Mouse (Mus musculus): ENCODE data around the gene Rbp3.

The Rbp3 gene

DNA sequence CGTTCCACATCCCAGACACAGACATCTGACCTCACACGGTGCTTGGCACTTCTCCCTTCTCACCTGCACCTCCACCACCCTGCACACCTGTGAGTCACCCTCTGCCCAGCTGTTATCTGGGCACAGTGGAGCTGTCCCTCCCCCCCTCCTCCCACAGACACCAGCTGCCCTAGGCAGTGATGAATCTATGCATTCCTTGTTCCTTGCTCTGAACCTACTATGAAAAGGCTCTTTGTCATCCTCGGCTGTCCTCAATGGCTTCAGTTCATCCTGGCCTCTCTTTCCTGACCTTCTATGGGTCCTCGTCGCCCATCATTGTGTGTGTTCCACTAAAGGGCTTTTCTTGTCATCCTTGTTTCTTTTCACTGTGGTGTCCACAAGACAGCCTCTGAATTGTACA is 20.9 kb downstream of the Rbp3 start:
- DNase-seq (ENCODE audit: low spot score): no peak

DNA sequence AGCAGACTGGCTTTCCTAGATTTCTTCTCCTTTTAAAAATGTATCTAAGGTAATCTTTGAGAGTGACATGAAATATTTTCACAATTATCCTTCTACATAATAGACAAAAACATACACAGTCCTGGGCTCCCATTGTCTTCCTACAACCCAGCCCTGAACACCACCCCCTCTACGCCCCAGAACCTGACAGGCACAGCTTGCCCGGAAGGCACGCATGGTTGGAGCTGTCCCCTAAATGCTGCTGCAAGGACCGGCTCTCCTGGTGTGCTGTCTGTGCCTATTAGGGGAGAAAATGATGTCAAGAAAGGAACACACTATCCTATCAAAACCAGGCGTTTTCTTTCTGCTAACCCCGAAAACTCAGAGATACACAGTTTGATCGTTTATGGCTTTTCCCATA is 23.9 kb downstream of the Rbp3 start:
- DNase-seq (ENCODE audit: low spot score): no peak

DNA sequence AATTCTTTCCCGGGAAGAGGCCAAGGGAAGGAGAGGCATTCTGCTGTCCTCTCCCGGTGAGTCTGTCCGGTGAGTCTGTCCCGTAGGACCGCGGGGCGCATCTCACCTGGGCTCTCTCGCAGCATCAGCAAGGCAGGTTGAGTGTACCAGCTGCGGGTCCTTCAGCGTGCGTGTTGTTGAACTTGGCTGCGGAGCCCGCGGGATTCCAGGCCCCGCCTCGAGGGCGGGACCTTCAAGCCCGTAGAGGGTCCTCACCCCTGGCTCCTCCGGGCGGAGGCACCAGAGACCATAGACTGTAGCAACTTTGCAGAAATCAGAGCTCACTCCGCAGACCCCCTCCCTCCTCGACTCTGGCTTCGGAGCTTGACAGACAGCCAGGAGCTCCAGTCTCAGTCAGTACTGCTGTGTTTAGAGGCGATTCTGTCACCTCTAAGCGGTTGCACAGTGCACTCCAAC is 24.8 kb downstream of the Rbp3 start, which contains the start of gene Zfp488:
Zfp488 (minus strand) TSS at position 161 of the 456 bp plus-strand sequence.
- no peak for DNase-seq (ENCODE audit: low spot score)

DNA sequence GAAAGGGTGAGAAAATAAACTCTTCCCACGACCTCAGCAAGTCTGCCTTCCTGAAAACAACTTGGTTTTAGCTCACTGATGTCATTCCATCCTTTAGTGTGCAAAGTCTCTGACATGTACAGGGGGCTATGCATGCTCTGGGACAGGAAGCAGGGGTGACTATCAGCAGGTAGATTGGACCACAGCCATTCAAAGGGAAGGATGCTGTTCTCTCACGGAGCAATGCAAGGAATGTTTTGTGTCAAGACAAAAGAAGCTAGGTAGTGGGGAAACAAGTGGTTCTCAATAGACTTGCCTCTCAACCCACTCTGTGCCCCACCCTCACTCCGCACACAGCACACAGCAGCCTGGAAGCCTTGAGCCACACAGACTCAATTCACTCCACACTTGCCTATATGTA is 35.4 kb downstream of the Rbp3 start:
- no peak for DNase-seq (ENCODE audit: low spot score)

DNA sequence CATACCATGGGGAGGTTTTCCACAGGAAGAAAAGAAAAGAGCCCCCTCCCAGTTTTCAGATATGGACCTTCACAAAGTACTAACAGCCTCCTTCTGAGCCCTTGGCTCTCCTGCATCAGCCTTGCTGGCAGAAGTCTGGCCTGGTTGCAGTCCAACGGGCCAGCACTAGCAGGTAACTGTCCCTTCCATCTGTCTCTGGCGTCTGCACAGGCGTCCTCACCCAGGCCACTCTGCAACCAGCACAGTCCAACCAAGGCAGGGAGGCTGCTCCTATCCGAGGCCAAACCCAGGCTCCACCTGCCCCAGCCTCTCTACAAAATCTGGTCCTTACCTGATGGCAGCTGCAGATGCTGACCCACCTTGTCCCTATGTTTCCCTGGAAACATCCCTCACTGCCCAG is 38.2 kb downstream of the Rbp3 start:
- no peak for DNase-seq (ENCODE audit: low spot score)

DNA sequence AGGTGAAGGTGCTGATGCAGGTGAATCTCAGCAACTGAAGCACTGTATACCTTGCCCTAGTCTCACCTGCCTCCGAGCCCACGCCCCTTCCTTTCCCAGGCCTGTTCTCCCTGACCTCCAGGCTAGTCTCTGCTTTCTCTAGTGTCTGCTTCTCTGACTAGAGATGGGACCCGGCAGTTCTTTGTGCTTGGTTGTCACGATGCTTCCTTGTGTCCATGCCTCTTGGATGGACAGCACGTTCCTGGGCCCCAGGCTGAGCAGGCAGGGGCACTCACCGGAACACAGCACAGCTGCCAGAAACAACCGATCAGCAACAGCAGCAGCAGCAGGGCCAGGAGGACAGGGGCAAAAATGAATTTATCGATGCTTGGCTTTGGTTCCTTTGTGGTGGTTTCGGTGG is 39.2 kb downstream of the Rbp3 start:
- no peak for DNase-seq (ENCODE audit: low spot score)

DNA sequence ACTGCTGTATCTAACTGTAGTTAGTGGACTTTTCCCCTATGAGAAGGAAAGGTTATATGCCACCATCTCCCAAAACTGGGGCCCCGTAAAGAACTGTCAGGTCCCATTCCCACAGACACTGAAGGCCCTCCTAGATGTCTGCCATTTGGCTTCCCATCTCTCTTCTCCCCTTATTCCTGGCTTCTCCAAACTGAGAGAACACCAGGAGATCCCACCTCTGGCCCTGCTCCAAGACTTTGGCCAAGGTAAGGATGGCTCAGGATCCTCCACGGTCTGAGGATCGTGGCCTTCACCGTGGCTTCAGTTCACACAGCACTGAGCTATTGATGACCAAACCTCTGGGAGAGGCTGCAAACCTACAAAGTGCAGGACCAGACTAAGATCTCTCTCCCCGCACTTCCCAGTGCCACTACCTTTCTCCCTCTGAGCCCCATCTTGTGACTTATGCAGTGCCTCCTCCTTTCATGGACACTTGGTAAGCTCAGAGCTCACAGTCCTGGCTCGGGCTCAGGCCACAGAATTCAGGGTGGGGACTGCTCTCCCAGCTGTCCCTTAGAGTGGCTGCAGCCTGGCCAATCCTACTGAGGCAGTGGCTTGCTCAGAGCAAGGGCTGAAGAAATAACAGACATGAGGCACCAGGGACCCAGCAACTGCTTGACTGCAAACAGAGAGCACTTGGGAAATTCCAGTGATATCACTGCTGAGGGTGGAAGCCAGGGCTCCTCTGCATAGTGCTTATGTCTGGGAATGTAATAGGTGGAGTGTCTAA is 39.9 kb downstream of the Rbp3 start:
- DNase-seq (ENCODE audit: low spot score): no peak

DNA sequence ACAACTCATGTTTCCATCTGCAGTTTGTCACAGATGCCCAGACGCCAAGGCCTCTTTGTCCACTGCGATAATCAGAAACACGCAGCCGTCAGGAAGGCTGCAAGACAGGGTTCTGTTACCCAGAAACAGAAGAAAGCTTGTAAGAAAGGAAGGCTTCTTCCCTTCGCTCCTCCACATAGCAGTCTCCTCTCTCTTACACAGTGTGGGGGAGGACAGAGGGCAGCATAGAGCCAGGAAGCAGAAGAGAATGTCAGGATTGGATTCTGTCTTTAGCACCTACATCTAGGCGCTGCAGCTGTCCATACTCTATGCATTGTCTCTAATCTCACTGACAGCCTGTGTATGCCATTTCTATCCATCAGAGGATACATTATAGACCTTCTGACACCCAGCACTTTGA is 43.6 kb downstream of the Rbp3 start:
- DNase-seq (ENCODE audit: low spot score): no peak

DNA sequence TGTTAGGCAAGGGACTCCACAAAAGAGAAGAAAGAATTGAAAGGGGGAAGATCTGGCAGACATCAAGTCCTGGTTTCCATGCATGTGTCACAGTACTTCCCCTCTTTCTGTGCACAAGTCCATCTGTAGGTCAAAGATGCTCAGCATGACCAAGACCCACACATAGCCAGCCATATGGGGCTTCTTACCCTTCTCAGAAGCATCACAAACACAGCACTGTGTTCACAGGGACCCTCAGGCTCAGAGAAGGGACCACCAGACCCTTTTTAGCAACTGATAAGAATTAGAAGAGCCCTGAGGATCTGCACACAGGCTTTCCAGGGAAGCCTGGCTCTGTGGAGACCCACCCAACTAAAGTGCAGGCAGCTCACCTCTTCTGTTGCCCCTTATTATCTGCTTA is 46.3 kb downstream of the Rbp3 start:
- no peak for DNase-seq (ENCODE audit: low spot score)

DNA sequence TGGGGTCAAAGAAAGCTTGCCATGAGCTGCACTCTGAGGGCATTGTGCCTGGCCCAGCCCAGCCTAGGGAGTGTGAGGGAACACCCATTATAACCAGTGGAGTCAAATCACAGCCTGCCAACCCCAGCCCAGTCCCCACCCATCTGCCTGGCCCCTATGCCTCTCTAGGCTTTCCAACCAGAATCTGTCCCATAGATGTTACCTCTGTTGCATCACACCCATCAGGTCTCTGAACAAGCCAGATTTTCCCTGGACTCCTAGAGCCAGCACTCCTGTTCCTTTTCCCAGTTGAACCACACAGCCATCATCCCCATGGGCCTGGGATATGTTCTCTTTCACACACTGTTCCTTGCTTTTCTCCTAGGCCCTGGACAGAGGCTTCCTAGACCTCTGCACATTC is 47.6 kb downstream of the Rbp3 start:
- no peak for DNase-seq (ENCODE audit: low spot score)

DNA sequence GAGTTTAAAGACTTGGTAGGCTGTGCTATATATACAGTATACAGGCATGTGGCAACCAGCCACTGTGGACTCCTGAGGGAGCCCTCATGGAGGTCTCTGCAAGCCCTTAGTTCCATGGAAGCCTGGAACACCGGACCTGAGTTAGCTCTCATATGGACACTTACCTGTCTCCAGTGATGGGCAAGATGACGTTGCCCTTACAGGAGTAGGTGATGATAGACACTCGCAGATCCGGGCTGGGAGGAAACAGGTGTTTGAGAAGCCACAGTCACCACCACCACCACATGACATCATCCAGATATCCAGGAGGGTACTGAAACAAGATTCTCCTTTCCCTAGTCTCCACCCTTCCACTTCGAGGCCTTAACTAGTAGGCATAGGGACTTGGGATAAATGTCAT is 48.6 kb downstream of the Rbp3 start:
- no peak for DNase-seq (ENCODE audit: low spot score)

All from MN1 (cell line).